Mouse (Mus musculus): ENCODE measurements around the gene Dip2b.

The Dip2b gene

GRCm38 (mm10) chr15:100251153-100251780 is 212.8 kb downstream of the Dip2b start:
- TF ChIP-seq GATA4 (IDR thresholded peaks at IDR 0.05; ENCODE audit: insufficient replicate concordance, low read length) = no peak

- no peak for TF ChIP-seq GATA4 (IDR thresholded peaks at IDR 0.05; ENCODE audit: insufficient replicate concordance, low read length)
Measured at GRCm38 (mm10) chr15:100256386-100256785, 217.9 kb downstream of the Dip2b start.

- TF ChIP-seq GATA4 (IDR thresholded peaks at IDR 0.05; ENCODE audit: insufficient replicate concordance, low read length) = no peak
Measured at GRCm38 (mm10) chr15:100257305-100257704, 218.8 kb downstream of the Dip2b start.

- no peak for TF ChIP-seq GATA4 (IDR thresholded peaks at IDR 0.05; ENCODE audit: insufficient replicate concordance, low read length)
Measured at GRCm38 (mm10) chr15:100258646-100259425, 220.4 kb downstream of the Dip2b start.

GRCm38 (mm10) chr15:100263246-100263905 is 224.9 kb downstream of the Dip2b start:
- no peak for TF ChIP-seq GATA4 (IDR thresholded peaks at IDR 0.05; ENCODE audit: insufficient replicate concordance, low read length)

- TF ChIP-seq GATA4 (IDR thresholded peaks at IDR 0.05; ENCODE audit: insufficient replicate concordance, low read length) = no peak
Measured at GRCm38 (mm10) chr15:100265586-100266325, 227.3 kb downstream of the Dip2b start.

GRCm38 (mm10) chr15:100268916-100269315 is 230.5 kb downstream of the Dip2b start:
- no peak for TF ChIP-seq GATA4 (IDR thresholded peaks at IDR 0.05; ENCODE audit: insufficient replicate concordance, low read length)
